Mouse (Mus musculus) cerebellum, adult 2 months (tissue): ENCODE measurements at regions not wholly inside any gene's neighbourhood (a gene's known extent, or its start where the extent isn't known, plus 50 kb on each side); places are given as distances from the start of the nearest gene placed in this dataset.
A peak's percentile ranks its signal among the peaks of the same experiment; 100 is the strongest.

Experiments used
- DNase-seq, 2 experiments: peaks; one replicate each; pipeline ENCODE4 v3.0.0; 2021
- H3K27ac ChIP-seq: fragments of 200-500 bp; 2 replicates; pipeline ENCODE4 v1.5.1; 2012; ENCODE audit warnings: low read length, control low read depth, inconsistent platforms; ENCODE audit not compliant: insufficient read depth
- H3K27me3 ChIP-seq: fragments of 200-500 bp; 2 replicates; pipeline ENCODE4 v1.6.1; 2012; ENCODE audit warnings: inconsistent platforms, mild to moderate bottlenecking, low read length, moderate library complexity; ENCODE audit not compliant: control insufficient read depth, insufficient read depth
- H3K4me1 ChIP-seq: fragments of 200-500 bp; 2 replicates; pipeline ENCODE4 v1.6.1; 2011; ENCODE audit warnings: low read length; ENCODE audit not compliant: control insufficient read depth, insufficient read depth
- H3K4me3 ChIP-seq: fragments of 200-500 bp; replicated peaks from 2 replicates; pipeline ENCODE3; 2011; ENCODE audit warnings: mild to moderate bottlenecking, low read depth, low read length, control low read depth; ENCODE audit not compliant: insufficient read depth
- CTCF ChIP-seq: fragments of 200-500 bp; IDR thresholded peaks from 2 replicates; pipeline ENCODE4 v1.5.1; 2011; ENCODE audit warnings: low read depth, mild to moderate bottlenecking, control low read depth, low read length, moderate library complexity, borderline replicate concordance; ENCODE audit not compliant: insufficient read depth
- POLR2A ChIP-seq: fragments of 200-500 bp; IDR thresholded peaks from 2 replicates; pipeline ENCODE4 v1.6.1; 2011; ENCODE audit warnings: low read length, control low read depth, borderline replicate concordance; ENCODE audit not compliant: insufficient read depth
- WGBS: fragments of 180-500 bp; shearing (Covaris S2); methylation state at CpG from one replicate; pipeline ENCODE4 v1.1.7; 2018; 5-methylcytosine and 5-hydroxymethylcytosine counted together

GRCm38 (mm10) chr19:45302548-45303241 is 60.8 kb upstream of the Btrc start:
- Histone ChIP-seq H3K27me3 (no peaks in the 10 kb centered on the region), H3K4me3 (peak overlapping the region; percentile 85), H3K4me1 (peaks cover 9% of the 10 kb centered on the region), H3K27ac (peak overlapping the region; percentile 94)
- no peak for TF ChIP-seq POLR2A
- no peak for TF ChIP-seq CTCF
- WGBS: 14% methylated on average over 16 of the region's 16 CpGs
- DNase-seq: peak; percentile 73 to 74

- no peak for TF ChIP-seq CTCF
- no peak for TF ChIP-seq POLR2A
- no peaks in the 10 kb centered on the region for H3K27me3 ChIP-seq
- DNase-seq: no peak
- peaks cover 9% of the 10 kb centered on the region for H3K4me1 ChIP-seq
- H3K4me3 ChIP-seq: no peak overlapping the region
- 30% methylated on average over 8 of the region's 8 CpGs for WGBS
- H3K27ac ChIP-seq: no peak overlapping the region
These were observed 59.0 kb upstream of the Btrc start for GRCm38 (mm10) chr19:45304538-45304937.

- no peak for DNase-seq
- no peaks in the 10 kb centered on the region for H3K27me3 ChIP-seq
- no peak overlapping the region for H3K27ac ChIP-seq
- peaks cover 3% of the 10 kb centered on the region for H3K4me1 ChIP-seq
- 41% methylated on average over 16 of the region's 16 CpGs for WGBS
- TF ChIP-seq CTCF (no peak; the same call in 1 of the 2 replicates), POLR2A (no peak)
- no peak overlapping the region for H3K4me3 ChIP-seq
These were observed 55.9 kb upstream of the Btrc start for GRCm38 (mm10) chr19:45307299-45308275.

- WGBS: 74% methylated on average over 8 of the region's 8 CpGs
- TF ChIP-seq CTCF: no peak
- TF ChIP-seq POLR2A: no peak
- DNase-seq: no peak
These were observed 54.8 kb upstream of the Btrc start for GRCm38 (mm10) chr19:45308676-45309275.

GRCm38 (mm10) chr19:45310291-45310881 is 53.1 kb upstream of the Btrc start:
- TF ChIP-seq CTCF: no peak
- TF ChIP-seq POLR2A: no peak
- H3K4me3 ChIP-seq: peak overlapping the region; percentile 13

More at GRCm38 (mm10) chr19:45308676-45309275, 54.8 kb upstream of the Btrc start:
- Histone ChIP-seq H3K4me3 (no peak overlapping the region), H3K4me1 (no peaks in the 10 kb centered on the region; the same call in none of the 2 replicates), H3K27ac (no peak overlapping the region), H3K27me3 (no peaks in the 10 kb centered on the region)

GRCm38 (mm10) chr19:45310944-45311603 is 52.5 kb upstream of the Btrc start:
- Histone ChIP-seq H3K4me1 (no peaks in the 10 kb centered on the region; the same call in none of the 2 replicates), H3K27me3 (no peaks in the 10 kb centered on the region), H3K27ac (no peak overlapping the region), H3K4me3 (peak overlapping the region; percentile 26)
- WGBS: 28% methylated on average over 15 of the region's 15 CpGs
- peak; percentile 56 for DNase-seq
- no peak for TF ChIP-seq CTCF
- TF ChIP-seq POLR2A: no peak

More at GRCm38 (mm10) chr19:45310291-45310881, 53.1 kb upstream of the Btrc start:
- Histone ChIP-seq H3K27ac (no peak overlapping the region), H3K4me1 (no peaks in the 10 kb centered on the region; the same call in none of the 2 replicates), H3K27me3 (no peaks in the 10 kb centered on the region)
- whole genome bisulfite sequencing: 65% methylated on average over 5 of the region's 5 CpGs
- no peak for DNase-seq
